Mouse (Mus musculus) limb, embryonic 10.5 days (tissue): ENCODE measurements around the gene Ttll9. TPM values are rescaled to one million over a fixed set of nuclear protein-coding genes. Genes with fewer than 3 reads are reported as not detected.

Experiments
- DNase-seq: peaks from one replicate; pipeline ENCODE4 v3.0.0-alpha.2; 2017; ENCODE audit warnings: low spot score
- H3K27ac ChIP-seq: fragments of 300-500 bp; sonication (generic); 2 replicates; pipeline ENCODE4 v1.5.1; 2016; ENCODE audit warnings: mild to moderate bottlenecking
- H3K27me3 ChIP-seq: fragments of 300-500 bp; sonication (generic); 2 replicates; pipeline ENCODE4 v1.6.1; 2016; ENCODE audit warnings: low read depth, mild to moderate bottlenecking; ENCODE audit not compliant: poor library complexity, severe bottlenecking
- H3K36me3 ChIP-seq: fragments of 300-500 bp; sonication (generic); 2 replicates; pipeline ENCODE4 v1.6.1; 2016; ENCODE audit warnings: mild to moderate bottlenecking, moderate library complexity
- H3K4me1 ChIP-seq: fragments of 300-500 bp; sonication (generic); 2 replicates; pipeline ENCODE4 v1.6.1; 2016
- H3K4me3 ChIP-seq: fragments of 300-500 bp; sonication (generic); 2 replicates; pipeline ENCODE4 v1.5.1; 2016; ENCODE audit warnings: mild to moderate bottlenecking, moderate library complexity
- H3K9me3 ChIP-seq: fragments of 300-500 bp; sonication (generic); replicated peaks from 2 replicates; pipeline ENCODE4 v1.6.1; 2016; ENCODE audit warnings: mild to moderate bottlenecking
- WGBS: fragments of 180-500 bp; shearing (Covaris S2); methylation state at CpG from one replicate; pipeline ENCODE4 v1.1.7; 2016; 5-methylcytosine and 5-hydroxymethylcytosine counted together
- polyA plus RNA-seq: library from polyadenylated mRNA; unstranded; fragments of >200 nt; fragmentation: Nextera tagmentation; extraction: Ambion mirVana; gene quantifications from 2 replicates; pipeline ENCODE4 v1.2.1, GENCODE M21; 2016

Ttll9 gene
- polyA plus RNA-seq, 1 experiment from 2014 or later = 1.7 TPM

DNA sequence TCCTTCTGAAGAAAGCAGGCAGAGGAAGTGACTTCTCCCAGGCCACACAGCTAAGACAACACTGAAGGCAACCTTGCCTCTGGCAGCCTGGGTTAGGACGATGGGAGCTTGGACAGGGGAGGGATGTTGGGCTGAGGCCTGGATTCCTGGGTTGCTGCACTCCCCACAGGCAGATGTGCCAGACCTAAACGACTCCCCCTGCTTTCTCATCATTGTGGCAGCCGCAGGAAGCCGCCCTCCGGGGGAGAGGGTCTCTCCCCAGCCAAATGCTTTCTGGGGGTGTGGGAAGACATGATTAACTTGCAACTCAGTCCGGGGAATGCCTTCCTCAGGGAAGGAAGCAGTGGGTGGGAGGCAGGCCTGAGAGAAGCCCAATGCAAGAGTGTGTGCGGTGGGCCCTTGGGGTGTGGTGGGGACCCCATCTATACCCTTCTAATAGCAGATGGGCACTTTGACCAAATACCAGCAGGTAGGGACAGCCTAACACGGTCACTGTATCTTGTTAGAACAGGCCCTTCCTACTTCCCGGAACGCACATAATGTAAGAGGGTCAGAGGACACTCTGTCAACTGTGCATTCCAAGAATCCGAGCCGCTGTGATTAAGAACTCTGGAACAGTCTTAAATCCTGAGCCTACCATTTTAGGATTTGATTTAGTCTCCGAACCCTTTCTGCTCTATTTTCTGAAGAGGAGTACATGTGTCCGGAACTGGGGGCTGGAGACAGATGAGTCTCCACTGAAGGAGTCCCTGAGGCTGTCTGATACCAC, 33.9 kb upstream of the Ttll9 start:
- Histone ChIP-seq H3K27ac (peak overlapping the region; percentile 94), H3K4me1 (peaks cover 97% of the 10 kb centered on the region), H3K9me3 (no peaks in the 10 kb centered on the region), H3K27me3 (no peaks in the 10 kb centered on the region), H3K4me3 (no peak overlapping the region), H3K36me3 (no peaks in the 10 kb centered on the region)
- no peak for DNase-seq
- 47% methylated on average over 14 of the region's 14 CpGs for WGBS

DNA sequence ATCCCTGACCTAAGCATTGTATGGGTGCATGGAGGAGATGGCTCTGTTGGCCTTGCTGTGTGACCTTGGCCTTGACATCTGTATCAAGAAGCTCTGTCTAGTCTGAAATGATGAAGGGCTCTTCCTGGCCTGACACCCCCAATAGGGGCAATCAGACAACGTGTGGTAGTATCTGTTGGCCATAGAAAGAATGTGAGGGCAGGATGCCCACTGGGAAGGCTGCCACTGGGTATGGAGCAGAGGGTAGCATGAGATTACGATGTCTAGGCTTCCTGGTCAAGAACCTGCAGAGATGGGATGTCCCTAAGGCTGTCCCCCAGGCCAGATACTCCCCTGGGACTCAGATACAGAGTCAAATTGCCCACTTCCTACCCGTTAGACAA, 33.3 kb upstream of the Ttll9 start:
- H3K36me3 ChIP-seq = no peaks in the 10 kb centered on the region
- H3K9me3 ChIP-seq = no peaks in the 10 kb centered on the region
- H3K27ac ChIP-seq = peak overlapping the region; percentile 94
- no peak overlapping the region for H3K4me3 ChIP-seq
- no peaks in the 10 kb centered on the region for H3K27me3 ChIP-seq
- H3K4me1 ChIP-seq = peaks cover 97% of the 10 kb centered on the region
- 75% methylated on average over 3 of the region's 3 CpGs for WGBS
- DNase-seq = no peak

- H3K27me3 ChIP-seq = no peaks in the 10 kb centered on the region
- peak overlapping the region; percentile 82 for H3K27ac ChIP-seq
- no peaks in the 10 kb centered on the region for H3K9me3 ChIP-seq
- H3K36me3 ChIP-seq = no peaks in the 10 kb centered on the region
- no peak for DNase-seq
- 58% methylated on average over 2 of the region's 2 CpGs for WGBS
- no peak overlapping the region for H3K4me3 ChIP-seq
- peaks cover 84% of the 10 kb centered on the region for H3K4me1 ChIP-seq
These were observed 32.0 kb upstream of the Ttll9 start for GRCm38 (mm10) chr2:152930276-152930675.

DNA sequence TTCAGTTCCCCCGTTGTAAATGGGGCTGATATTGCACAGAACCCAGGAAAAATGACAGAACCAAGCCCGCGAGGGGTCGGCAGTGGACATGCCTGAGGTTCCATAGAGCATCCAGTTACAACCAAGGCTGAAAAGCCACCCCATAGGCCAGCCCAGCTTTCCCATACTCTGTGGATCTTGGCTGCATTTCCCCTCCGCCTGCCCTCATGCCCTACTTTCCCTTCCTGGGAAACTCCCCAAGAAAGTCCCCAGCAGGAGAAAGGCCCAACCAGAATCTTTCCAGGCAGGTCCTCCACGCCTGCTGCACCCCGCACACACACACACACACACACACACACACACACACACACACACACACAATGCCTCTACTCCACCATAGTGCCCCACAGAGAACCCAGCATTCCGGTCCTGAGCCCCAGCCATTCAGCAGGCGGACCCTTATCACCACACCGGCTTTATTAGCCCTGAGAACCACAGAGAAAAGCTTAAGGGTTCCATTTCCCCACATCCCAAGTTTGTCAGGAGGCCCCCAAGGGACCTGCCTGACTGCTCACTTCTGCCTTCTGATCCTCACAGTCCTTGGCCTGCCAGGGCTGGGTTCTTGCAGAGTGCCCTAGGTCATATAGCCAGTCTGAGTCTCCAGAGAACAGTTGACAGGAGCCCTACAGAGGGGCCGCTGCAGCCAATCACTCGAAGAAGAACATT, 30.7 kb upstream of the Ttll9 start:
- peaks cover 71% of the 10 kb centered on the region for H3K4me1 ChIP-seq
- peak overlapping the region; percentile 82 for H3K27ac ChIP-seq
- H3K9me3 ChIP-seq = no peaks in the 10 kb centered on the region
- H3K27me3 ChIP-seq = peaks cover 11% of the 10 kb centered on the region
- 82% methylated on average over 12 of the region's 12 CpGs for WGBS
- H3K4me3 ChIP-seq = no peak overlapping the region
- H3K36me3 ChIP-seq = no peaks in the 10 kb centered on the region
- no peak for DNase-seq

GRCm38 (mm10) chr2:152933048-152933447, 29.2 kb upstream of the Ttll9 start, which contains the start of gene Foxs1:
Gene Foxs1, minus strand, starts transcription at chr2:152933208.
- DNase-seq = no peak
- Histone ChIP-seq H3K4me3 (0 out of 2 replicates have a peak within 1 kb of the TSS, but pooled peaks have one; percentile 7), H3K36me3 (no peaks in the 10 kb centered on the region), H3K27ac (peak within 1 kb of the TSS; percentile 82), H3K27me3 (peaks cover 15% of the 10 kb centered on the region), H3K9me3 (no peaks in the 10 kb centered on the region), H3K4me1 (peaks cover 56% of the 10 kb centered on the region)
- WGBS = 34% methylated on average over 9 of the region's 9 CpGs

GRCm38 (mm10) chr2:152933614-152934013, 28.7 kb upstream of the Ttll9 start:
- Histone ChIP-seq H3K27ac (peak overlapping the region; percentile 82), H3K36me3 (no peaks in the 10 kb centered on the region), H3K9me3 (no peaks in the 10 kb centered on the region), H3K4me3 (no peak overlapping the region), H3K4me1 (peaks cover 50% of the 10 kb centered on the region), H3K27me3 (peaks cover 21% of the 10 kb centered on the region)
- 32% methylated on average over 5 of the region's 5 CpGs for WGBS
- DNase-seq = peak; percentile 82

- peak; percentile 75 for DNase-seq
- WGBS = 21% methylated on average over 4 of the region's 4 CpGs
These were observed 22.4 kb upstream of the Ttll9 start for GRCm38 (mm10) chr2:152939846-152940245.

GRCm38 (mm10) chr2:152941106-152941505, 21.2 kb upstream of the Ttll9 start:
- peaks cover 89% of the 10 kb centered on the region for H3K27me3 ChIP-seq

More at GRCm38 (mm10) chr2:152939846-152940245, 22.4 kb upstream of the Ttll9 start:
- no peak overlapping the region for H3K27ac ChIP-seq
- H3K27me3 ChIP-seq = peaks cover 83% of the 10 kb centered on the region
- no peaks in the 10 kb centered on the region for H3K9me3 ChIP-seq
- H3K36me3 ChIP-seq = no peaks in the 10 kb centered on the region
- no peak overlapping the region for H3K4me3 ChIP-seq
- H3K4me1 ChIP-seq = peaks cover 15% of the 10 kb centered on the region

GRCm38 (mm10) chr2:152941776-152942175, 20.5 kb upstream of the Ttll9 start:
- Histone ChIP-seq H3K27me3 (peaks cover 90% of the 10 kb centered on the region), H3K27ac (no peak overlapping the region), H3K4me1 (peaks cover 15% of the 10 kb centered on the region), H3K9me3 (no peaks in the 10 kb centered on the region), H3K4me3 (no peak overlapping the region), H3K36me3 (no peaks in the 10 kb centered on the region)
- DNase-seq = no peak
- WGBS = 26% methylated on average over 7 of the region's 7 CpGs

More at GRCm38 (mm10) chr2:152941106-152941505, 21.2 kb upstream of the Ttll9 start:
- H3K4me3 ChIP-seq = no peak overlapping the region
- peaks cover 15% of the 10 kb centered on the region for H3K4me1 ChIP-seq
- H3K27ac ChIP-seq = no peak overlapping the region
- H3K36me3 ChIP-seq = no peaks in the 10 kb centered on the region
- no peak for DNase-seq
- H3K9me3 ChIP-seq = no peaks in the 10 kb centered on the region
- 81% methylated on average over 6 of the region's 6 CpGs for WGBS

GRCm38 (mm10) chr2:152942898-152943515, 19.3 kb upstream of the Ttll9 start:
- peak; percentile 62 for DNase-seq
- Histone ChIP-seq H3K36me3 (no peaks in the 10 kb centered on the region), H3K4me1 (peaks cover 23% of the 10 kb centered on the region), H3K27me3 (peaks cover 98% of the 10 kb centered on the region), H3K9me3 (no peaks in the 10 kb centered on the region), H3K27ac (peak overlapping the region; percentile 70; the same call in 1 of the 2 replicates), H3K4me3 (peak overlapping the region; percentile 63)
- under 1% methylated on average over 65 of the region's 65 CpGs for WGBS

DNA sequence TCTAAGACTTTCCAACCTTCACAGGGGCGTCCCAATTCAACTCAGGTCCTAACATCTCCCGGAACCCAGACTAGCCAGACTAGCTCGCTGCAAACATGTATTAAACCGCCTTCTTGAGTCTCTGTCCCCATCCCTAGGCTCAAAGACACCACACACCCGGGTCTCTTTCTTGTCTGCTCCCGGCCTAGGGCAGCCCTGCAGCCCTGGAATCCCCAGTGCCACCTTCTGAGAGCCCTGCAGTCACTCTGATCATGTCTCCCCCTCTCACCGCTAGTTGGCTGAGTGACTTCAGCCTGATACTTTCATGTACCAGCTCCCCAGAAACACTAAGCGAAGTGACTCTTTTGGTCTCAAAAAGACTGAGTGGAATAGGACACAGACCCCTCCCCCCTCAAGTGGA, 18.7 kb upstream of the Ttll9 start:
- H3K36me3 ChIP-seq = no peaks in the 10 kb centered on the region
- no peak overlapping the region for H3K27ac ChIP-seq
- peaks cover 98% of the 10 kb centered on the region for H3K27me3 ChIP-seq
- H3K9me3 ChIP-seq = no peaks in the 10 kb centered on the region
- H3K4me1 ChIP-seq = peaks cover 23% of the 10 kb centered on the region
- H3K4me3 ChIP-seq = peak overlapping the region; percentile 63
- WGBS = 6% methylated on average over 8 of the region's 8 CpGs
- peak; percentile 52 for DNase-seq

DNA sequence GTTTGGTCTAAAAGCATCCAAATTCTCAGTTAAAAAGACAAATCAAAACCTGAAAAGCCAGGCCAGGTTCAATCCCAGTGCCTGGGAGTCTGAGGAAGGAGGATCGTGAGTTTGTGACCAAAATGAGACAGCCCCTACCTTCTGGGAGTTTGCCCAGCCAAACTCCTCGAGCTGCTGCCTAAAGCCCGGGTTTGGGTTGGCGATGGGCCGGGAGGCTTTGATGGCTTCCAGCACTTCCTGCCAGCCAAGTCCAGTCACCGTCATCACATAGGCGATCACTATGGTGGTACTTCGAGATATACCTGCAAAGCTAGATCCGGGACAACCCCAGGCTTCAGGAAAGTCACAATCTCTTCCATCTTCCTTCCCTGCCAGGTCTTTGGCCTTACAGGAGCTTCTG, 18.3 kb upstream of the Ttll9 start:
- Histone ChIP-seq H3K27ac (no peak overlapping the region), H3K36me3 (no peaks in the 10 kb centered on the region), H3K9me3 (no peaks in the 10 kb centered on the region), H3K4me3 (no peak overlapping the region), H3K4me1 (peaks cover 23% of the 10 kb centered on the region), H3K27me3 (peaks cover 98% of the 10 kb centered on the region)
- WGBS = 59% methylated on average over 9 of the region's 9 CpGs
- DNase-seq = no peak

- peaks cover 98% of the 10 kb centered on the region for H3K27me3 ChIP-seq
- H3K9me3 ChIP-seq = no peaks in the 10 kb centered on the region
- no peak overlapping the region for H3K4me3 ChIP-seq
- no peak overlapping the region for H3K27ac ChIP-seq
- H3K4me1 ChIP-seq = peaks cover 41% of the 10 kb centered on the region
- H3K36me3 ChIP-seq = no peaks in the 10 kb centered on the region
- WGBS = 72% methylated on average over 7 of the region's 7 CpGs
- no peak for DNase-seq
These were observed 15.2 kb upstream of the Ttll9 start for GRCm38 (mm10) chr2:152947098-152947497.
